Mouse (Mus musculus): ENCODE measurements around the gene Timm13.

- no peak for TF ChIP-seq POLR2A (IDR thresholded peaks at IDR 0.05; ENCODE audit: control insufficient read depth, extremely low read depth, insufficient read depth, low read length, poor library complexity)
- TF ChIP-seq CTCF (IDR thresholded peaks at IDR 0.05; ENCODE audit: borderline replicate concordance, control insufficient read depth, extremely low read depth, insufficient read depth, low read length, poor library complexity), result no peak
Observed at GRCm38 (mm10) chr10:80887181-80887580, 13.6 kb downstream of the Timm13 start.
